Mouse (Mus musculus): Measurements from ENCODE around the gene Prl7d1. TPM values are rescaled to one million over a fixed set of nuclear protein-coding genes. Genes with fewer than 3 reads are reported as not detected.
"Not testable (repeated sequence)": the region's sequence is repeated elsewhere in the genome, so short reads cannot be mapped to it uniquely, and the experiment has no call there.

The Prl7d1 gene
- total RNA-seq (2021): not detected

GRCm38 (mm10) chr13:27716636-27717035 lies at the start of gene Prl7d1:
TSS of gene Prl7d1 (minus strand) at chr13:27716736.
- DNase-seq (ENCODE audit: extremely low spot score in 1 of 2, low spot score in 1 of 2): no peak

DNA sequence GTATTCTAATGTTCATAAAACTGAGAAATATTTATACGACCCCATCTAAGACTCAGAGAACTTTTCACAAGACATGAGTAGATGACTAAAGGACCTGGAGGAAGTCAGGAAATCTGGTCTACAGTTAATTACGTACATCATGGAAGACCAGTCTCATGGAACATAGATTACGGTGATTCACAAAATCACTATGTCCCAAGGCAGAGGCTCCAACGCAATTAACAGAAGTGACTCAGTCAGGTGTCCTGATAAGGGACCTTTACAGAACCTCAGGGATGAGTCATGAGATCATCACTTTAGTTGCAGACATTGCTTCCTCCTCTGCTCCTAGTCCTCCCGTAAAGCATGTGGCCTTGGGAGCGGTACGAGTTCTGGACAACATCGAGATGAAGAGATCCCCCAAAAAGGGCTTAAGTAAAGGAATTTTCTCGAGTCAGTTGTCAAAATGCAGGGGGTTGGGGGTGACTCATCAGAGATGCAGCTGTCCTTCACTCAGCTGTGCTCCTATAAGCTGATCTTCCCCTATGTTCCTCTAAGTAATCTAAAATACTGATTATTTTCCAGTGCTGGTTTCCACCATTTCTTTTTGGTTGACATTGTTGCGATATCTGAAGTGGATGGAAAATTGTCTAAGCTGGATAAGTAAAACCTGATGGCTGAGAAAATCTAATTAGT lies 18.1 kb upstream of the Prl7d1 start:
- no peak for DNase-seq (ENCODE audit: extremely low spot score in 1 of 2, low spot score in 1 of 2)

DNA sequence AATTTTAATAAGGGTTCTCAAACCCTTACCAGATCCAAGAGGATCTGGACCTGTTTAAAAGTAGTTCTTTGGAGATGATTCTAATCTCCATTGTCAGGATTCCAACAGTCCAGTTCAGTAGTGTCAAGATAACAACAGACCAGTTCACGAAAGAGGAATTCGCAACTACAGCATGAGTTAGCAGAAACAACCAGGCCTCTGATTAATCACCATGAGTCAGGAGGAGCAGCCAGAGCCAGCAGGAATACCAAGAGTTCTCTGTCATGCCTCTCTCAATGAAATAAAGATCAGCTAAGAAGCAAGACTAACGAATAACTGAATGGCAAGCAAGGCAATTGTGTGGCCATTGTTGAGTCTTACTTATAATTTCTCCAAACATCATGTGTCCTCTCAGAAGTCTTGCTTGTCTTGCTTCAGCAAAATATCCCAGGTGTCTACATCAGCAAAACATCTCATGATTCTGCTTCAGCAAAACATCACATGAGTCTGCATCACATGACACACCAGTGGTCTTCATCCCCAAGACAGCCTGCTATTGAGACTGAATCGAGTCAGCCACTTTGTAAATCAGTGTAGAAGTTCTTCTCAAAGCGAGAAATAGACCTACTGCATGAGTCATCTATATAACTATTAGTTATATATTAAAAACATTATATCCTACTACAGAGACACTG lies 13.9 kb upstream of the Prl7d1 start:
- DNase-seq (ENCODE audit: extremely low spot score in 1 of 2, low spot score in 1 of 2): not testable (repeated sequence)

- DNase-seq (ENCODE audit: extremely low spot score in 1 of 2, low spot score in 1 of 2): not testable (repeated sequence)
These were observed 8.5 kb upstream of the Prl7d1 start for GRCm38 (mm10) chr13:27725057-27725456.

- DNase-seq (ENCODE audit: extremely low spot score in 1 of 2, low spot score in 1 of 2): no peak
These were observed 10.0 kb downstream of the Prl7d1 start for GRCm38 (mm10) chr13:27706521-27706920.

DNA sequence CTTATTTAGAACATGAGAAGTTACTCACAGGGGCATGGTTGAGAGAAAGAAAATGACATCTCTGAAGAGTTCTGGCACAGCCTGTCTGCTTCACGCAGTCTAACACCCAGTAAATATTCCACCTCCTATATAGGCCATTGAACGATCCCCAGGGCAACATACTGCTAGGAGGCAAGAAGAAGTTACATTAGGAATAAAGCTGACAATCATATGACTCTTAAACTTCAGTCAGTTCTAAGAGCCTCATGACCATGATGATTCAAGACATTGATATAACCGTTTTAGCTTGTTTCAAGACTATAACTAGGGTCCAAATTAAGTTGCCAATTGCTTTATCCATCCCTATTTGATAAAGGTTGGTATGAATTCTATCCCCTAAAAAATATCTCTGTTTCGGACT lies 48.6 kb downstream of the Prl7d1 start, which contains the start of gene Prl7a2:
Prl7a2 (minus strand) TSS at position 101 of the 400 bp plus-strand sequence.
- DNase-seq (ENCODE audit: extremely low spot score in 1 of 2, low spot score in 1 of 2): no peak

GRCm38 (mm10) chr13:27660747-27661146 lies 55.8 kb downstream of the Prl7d1 start:
- no peak for DNase-seq (ENCODE audit: extremely low spot score in 1 of 2, low spot score in 1 of 2)

Other genes starting within 250 kb of the Prl7d1 start
- gene Prl8a8, start 203.5 kb downstream of the Prl7d1 start, total RNA-seq (2021): not detected
- gene Prl8a9, start 152.1 kb downstream of the Prl7d1 start, total RNA-seq (2021): not detected
- gene Prl8a1, start 134.6 kb downstream of the Prl7d1 start, total RNA-seq (2021): not detected
- gene Prl7b1, start 106.2 kb downstream of the Prl7d1 start, total RNA-seq (2021): not detected
- not detected for gene Prl7a1, start 74.2 kb downstream of the Prl7d1 start, total RNA-seq (2021)
- not detected for gene Prl7a2, start 48.7 kb downstream of the Prl7d1 start, total RNA-seq (2021)
- not detected for gene Prl7c1, start 64.1 kb upstream of the Prl7d1 start, total RNA-seq (2021)
- gene Prl2a1, start 84.9 kb upstream of the Prl7d1 start, total RNA-seq (2021): not detected
- not detected for gene Prl2c1, start 132.6 kb upstream of the Prl7d1 start, total RNA-seq (2021)

Data from layer of hippocampus, postnatal 25 days (tissue).